Mouse (Mus musculus) hematopoietic stem cell, adult 5-6 weeks (primary cell): ENCODE results near the gene Lingo3. TPM values are rescaled to one million over a fixed set of nuclear protein-coding genes. Genes with fewer than 3 reads are reported as not detected.
A peak's percentile ranks its signal among the peaks of the same experiment; 100 is the strongest.

ENCODE experiments used
- ATAC-seq, 2 experiments: fragments of 125-278 bp in 1 of 2; replicated peaks in 1 of 2; 2 replicates each; pipeline ENCODE4 v1.8.0; 2016 to 2017; ENCODE audit warnings: inconsistent platforms in 2 of 2, mild to moderate bottlenecking in 2 of 2, moderate number of reproducible peaks in 2 of 2, low read depth in 1 of 2, moderate TSS enrichment in 1 of 2; ENCODE audit not compliant: low FRiP score in 2 of 2, poor library complexity in 2 of 2, severe bottlenecking in 2 of 2, insufficient read depth in 1 of 2, low TSS enrichment in 1 of 2
- total RNA-seq: library from RNA; stranded (forward); fragments of 172-1452, 232-1000 nt; gene quantifications from 2 replicates; pipeline ENCODE4 v1.2.3, GENCODE M21; 2017

Gene Lingo3
- total RNA-seq, 1 experiment from 2014 or later = 0.30 TPM

- ATAC-seq = no peak
Observed at GRCm38 (mm10) chr10:80794750-80795149, 49.1 kb downstream of the Lingo3 start.

- no peak for ATAC-seq
Observed at GRCm38 (mm10) chr10:80793803-80794202, 50.0 kb downstream of the Lingo3 start.

GRCm38 (mm10) chr10:80793033-80793784 lies 50.6 kb downstream of the Lingo3 start:
- 0 out of 4 replicates have a peak, but pooled peaks of 1 of the 2 experiments have one; percentile 4 for ATAC-seq

GRCm38 (mm10) chr10:80792175-80793032 lies 51.4 kb downstream of the Lingo3 start:
- ATAC-seq = peak; percentile 55 to 56

GRCm38 (mm10) chr10:80791476-80792174 lies 52.2 kb downstream of the Lingo3 start:
- ATAC-seq = no peak

GRCm38 (mm10) chr10:80790761-80791404 lies 53.0 kb downstream of the Lingo3 start:
- no peak for ATAC-seq

- no peak for ATAC-seq
Observed at GRCm38 (mm10) chr10:80787517-80787916, 56.3 kb downstream of the Lingo3 start.

- no peak for ATAC-seq
Observed at GRCm38 (mm10) chr10:80785963-80786362, 57.9 kb downstream of the Lingo3 start.

- no peak for ATAC-seq
Observed at GRCm38 (mm10) chr10:80784871-80785270, 59.0 kb downstream of the Lingo3 start.

GRCm38 (mm10) chr10:80784302-80784701 lies 59.5 kb downstream of the Lingo3 start:
- no peak for ATAC-seq

Other genes with a start within 250 kb of the Lingo3 start
- 7.4 and 9.6 TPM in 2 replicates for gene Scamp4, start 241.2 kb downstream of the Lingo3 start, total RNA-seq
- 0.94 TPM in 1 of 2 replicates, not detected in the other for gene Adat3, start 241.2 kb downstream of the Lingo3 start, total RNA-seq
- gene Gm49322, start 238.0 kb downstream of the Lingo3 start, total RNA-seq = 0.31 and 0.60 TPM in 2 replicates
- gene Csnk1g2, start 221.2 kb downstream of the Lingo3 start, total RNA-seq = 184 and 239 TPM in 2 replicates
- gene Btbd2, start 187.0 kb downstream of the Lingo3 start, total RNA-seq = 13.6 and 35.8 TPM in 2 replicates
- 52.4 and 75.9 TPM in 2 replicates for gene Mknk2, start 165.9 kb downstream of the Lingo3 start, total RNA-seq
- 81.1 and 92.3 TPM in 2 replicates for gene Mob3a, start 142.1 kb downstream of the Lingo3 start, total RNA-seq
- 9.5 and 10.4 TPM in 2 replicates for gene Izumo4, start 141.9 kb downstream of the Lingo3 start, total RNA-seq
- 37.7 and 45.2 TPM in 2 replicates for gene Ap3d1, start 101.8 kb downstream of the Lingo3 start, total RNA-seq
- 12.0 and 13.0 TPM in 2 replicates for gene Dot1l, start 88.8 kb downstream of the Lingo3 start, total RNA-seq
- gene Sf3a2, start 45.8 kb downstream of the Lingo3 start, total RNA-seq = 12.9 and 24.7 TPM in 2 replicates
- 35.8 and 45.6 TPM in 2 replicates for gene Plekhj1, start 45.4 kb downstream of the Lingo3 start, total RNA-seq
- 0.15 TPM in 1 of 2 replicates, not detected in the other for gene Amh, start 38.8 kb downstream of the Lingo3 start, total RNA-seq
- gene Jsrp1, start 30.5 kb downstream of the Lingo3 start, total RNA-seq = 0.50 and 0.94 TPM in 2 replicates
- 154 and 289 TPM in 2 replicates for gene Oaz1, start 17.4 kb downstream of the Lingo3 start, total RNA-seq
- 202 and 278 TPM in 2 replicates for gene Lsm7, start 11.2 kb upstream of the Lingo3 start, total RNA-seq
- gene Sppl2b, start 11.2 kb upstream of the Lingo3 start, total RNA-seq = 14.1 and 30.1 TPM in 2 replicates
- gene Tmprss9, start 27.8 kb upstream of the Lingo3 start, total RNA-seq = not detected in 2 replicates
- 22.3 and 48.7 TPM in 2 replicates for gene Timm13, start 56.9 kb upstream of the Lingo3 start, total RNA-seq
- 34.0 and 35.9 TPM in 2 replicates for gene Lmnb2, start 74.2 kb upstream of the Lingo3 start, total RNA-seq
- gene Gadd45b, start 86.0 kb upstream of the Lingo3 start, total RNA-seq = 24.2 and 25.4 TPM in 2 replicates
- 0.50 and 0.75 TPM in 2 replicates for gene Gng7, start 170.9 kb upstream of the Lingo3 start, total RNA-seq
- gene Diras1, start 181.6 kb upstream of the Lingo3 start, total RNA-seq = not detected in 2 replicates
- 6.9 and 7.2 TPM in 2 replicates for gene Slc39a3, start 193.4 kb upstream of the Lingo3 start, total RNA-seq
- gene Sgta, start 216.1 kb upstream of the Lingo3 start, total RNA-seq = 34.3 and 39.1 TPM in 2 replicates
- 22.6 and 24.8 TPM in 2 replicates for gene Thop1, start 226.0 kb upstream of the Lingo3 start, total RNA-seq